Mouse (Mus musculus): ENCODE measurements around the gene Igfn1. TPM values are rescaled to one million over a fixed set of nuclear protein-coding genes. Genes with fewer than 3 reads are reported as not detected.

The Igfn1 gene
- polyA plus RNA-seq, 1 experiment from 2014 or later: not detected

DNA sequence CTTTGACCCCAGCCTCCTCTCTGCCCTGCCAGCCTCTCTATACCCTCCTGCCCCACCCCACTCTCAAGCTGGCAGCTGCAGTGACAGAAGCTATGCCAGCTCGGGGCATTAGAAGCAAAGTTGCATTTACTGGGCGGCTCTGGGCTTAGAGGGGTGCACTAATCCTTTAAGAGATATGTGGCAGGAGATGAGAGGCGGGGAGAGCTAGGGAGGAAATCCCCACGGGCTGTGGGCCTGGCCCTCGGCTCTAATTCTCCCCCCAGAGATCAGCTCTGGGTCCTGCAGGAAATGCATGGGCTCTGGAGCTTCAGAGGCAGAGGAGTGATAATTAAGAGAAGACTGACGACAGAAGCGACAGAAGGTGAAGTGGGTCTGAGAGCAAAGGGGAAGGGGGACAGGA is 26.8 kb upstream of the Igfn1 start:
- Histone ChIP-seq H3K36me3 (peaks cover 81% of the 10 kb centered on the region), H3K4me1 (peaks cover 21% of the 10 kb centered on the region), H3K27me3 (ENCODE audit: low read depth, poor library complexity, severe bottlenecking) (no peaks in the 10 kb centered on the region), H3K9me3 (replicated peaks) (no peaks in the 10 kb centered on the region), H3K27ac (replicated peaks) (no peak overlapping the region), H3K4me3 (no peak overlapping the region)
- no peak for DNase-seq (ENCODE audit: low spot score)
- WGBS: 66% methylated on average over 7 of the region's 7 CpGs

DNA sequence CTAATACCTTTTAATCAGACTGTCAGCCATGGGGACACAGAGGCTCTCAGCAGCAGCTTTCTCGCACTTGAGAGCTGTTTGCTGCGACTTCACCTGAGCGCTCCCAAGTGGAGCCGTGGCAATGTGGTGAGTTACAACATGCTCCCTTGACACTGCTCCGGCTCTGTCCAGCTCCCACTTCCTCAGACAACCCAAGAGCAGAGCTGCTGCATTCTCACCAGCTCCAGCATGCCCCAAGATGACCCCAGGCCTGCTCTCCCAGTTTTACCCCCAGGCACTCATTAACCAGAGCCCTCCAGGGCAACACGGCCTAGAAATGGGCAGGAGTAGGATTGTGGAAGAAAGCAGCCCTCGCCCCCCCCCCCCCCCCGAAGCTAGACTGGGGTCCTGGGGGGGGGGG is 25.6 kb upstream of the Igfn1 start:
- peaks cover 93% of the 10 kb centered on the region for H3K36me3 ChIP-seq

DNA sequence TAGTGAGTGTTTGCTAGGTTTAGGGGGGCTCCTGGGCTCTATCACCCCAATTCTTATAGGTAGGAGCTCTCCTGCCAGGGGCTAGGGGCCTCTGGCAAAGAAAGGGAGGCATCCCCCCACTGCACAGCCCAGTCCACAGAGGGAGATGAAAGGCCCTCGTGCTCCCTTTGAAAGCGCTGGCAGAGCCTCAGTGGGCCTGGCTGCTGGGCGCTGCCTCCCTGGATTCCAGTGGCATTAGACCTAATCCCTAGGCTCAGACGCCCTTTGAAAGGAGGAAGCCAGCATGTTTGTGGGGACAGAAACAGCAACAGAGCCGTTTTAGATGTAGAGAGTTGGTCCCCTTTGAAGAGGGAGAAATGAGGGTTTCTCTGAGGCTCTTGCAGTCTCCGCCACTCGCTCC is 24.1 kb upstream of the Igfn1 start:
- no peaks in the 10 kb centered on the region for H3K27me3 ChIP-seq (ENCODE audit: low read depth, poor library complexity, severe bottlenecking)
- WGBS: 31% methylated on average over 7 of the region's 7 CpGs
- H3K4me3 ChIP-seq: no peak overlapping the region
- H3K4me1 ChIP-seq: peaks cover 21% of the 10 kb centered on the region
- H3K9me3 ChIP-seq (replicated peaks): no peaks in the 10 kb centered on the region
- DNase-seq (ENCODE audit: low spot score): peak; percentile 28
- H3K27ac ChIP-seq (replicated peaks): peak overlapping the region; percentile 61
- H3K36me3 ChIP-seq: peaks cover 100% of the 10 kb centered on the region

More for the DNA sequence above, 25.6 kb upstream of the Igfn1 start:
- no peaks in the 10 kb centered on the region for H3K9me3 ChIP-seq (replicated peaks)
- 90% methylated on average over 8 of the region's 8 CpGs for WGBS
- no peak for DNase-seq (ENCODE audit: low spot score)
- no peak overlapping the region for H3K4me3 ChIP-seq
- H3K4me1 ChIP-seq: peaks cover 21% of the 10 kb centered on the region
- no peaks in the 10 kb centered on the region for H3K27me3 ChIP-seq (ENCODE audit: low read depth, poor library complexity, severe bottlenecking)
- 0 out of 2 replicates have a peak overlapping the region, but pooled peaks have one; percentile 7 for H3K27ac ChIP-seq (replicated peaks)

DNA sequence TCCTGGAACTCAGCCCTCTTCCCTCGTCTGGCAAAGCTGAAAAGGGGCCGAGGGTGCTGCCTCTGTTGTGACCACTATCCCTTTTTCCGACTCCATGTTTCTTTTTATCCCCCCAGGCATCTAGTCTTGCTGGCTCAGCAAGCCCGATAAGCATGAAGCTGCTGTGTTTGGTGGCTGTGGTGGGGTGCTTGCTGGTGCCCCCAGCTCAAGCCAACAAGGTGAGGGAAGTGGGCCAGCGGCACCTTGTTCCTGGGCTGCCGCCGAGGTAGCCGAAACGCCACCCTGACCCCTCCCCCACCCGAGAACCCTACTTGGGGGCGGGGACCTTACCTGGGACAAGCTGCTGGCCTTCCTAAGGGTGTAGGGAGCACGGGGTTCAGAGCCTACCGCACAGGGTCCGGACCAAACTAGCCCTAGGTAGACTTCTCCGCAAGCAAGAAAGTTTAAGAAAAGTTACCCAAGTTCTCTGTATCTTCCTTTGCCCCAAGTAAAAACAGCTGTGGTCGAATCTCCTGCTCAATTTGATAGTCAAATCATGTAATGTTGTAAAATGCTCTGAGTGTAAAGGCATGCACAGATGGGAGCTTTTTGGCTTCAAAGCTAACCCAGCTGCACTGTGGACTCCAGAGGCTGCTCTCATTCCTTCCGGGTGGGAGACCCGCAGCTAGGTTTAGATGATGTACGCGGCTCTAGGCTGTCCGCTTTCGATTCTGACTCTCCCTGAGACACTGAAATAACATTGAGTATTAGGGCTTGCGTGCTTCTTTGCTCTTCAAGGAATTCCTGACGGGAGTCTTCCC is 12.4 kb upstream of the Igfn1 start:
- Histone ChIP-seq H3K36me3 (peaks cover 42% of the 10 kb centered on the region), H3K27ac (replicated peaks) (peak overlapping the region; percentile 96), H3K4me3 (peak overlapping the region; percentile 71), H3K4me1 (peaks cover 20% of the 10 kb centered on the region), H3K27me3 (ENCODE audit: low read depth, poor library complexity, severe bottlenecking) (no peaks in the 10 kb centered on the region), H3K9me3 (replicated peaks) (no peaks in the 10 kb centered on the region)
- no peak for DNase-seq (ENCODE audit: low spot score)
- 13% methylated on average over 24 of the region's 24 CpGs for WGBS

DNA sequence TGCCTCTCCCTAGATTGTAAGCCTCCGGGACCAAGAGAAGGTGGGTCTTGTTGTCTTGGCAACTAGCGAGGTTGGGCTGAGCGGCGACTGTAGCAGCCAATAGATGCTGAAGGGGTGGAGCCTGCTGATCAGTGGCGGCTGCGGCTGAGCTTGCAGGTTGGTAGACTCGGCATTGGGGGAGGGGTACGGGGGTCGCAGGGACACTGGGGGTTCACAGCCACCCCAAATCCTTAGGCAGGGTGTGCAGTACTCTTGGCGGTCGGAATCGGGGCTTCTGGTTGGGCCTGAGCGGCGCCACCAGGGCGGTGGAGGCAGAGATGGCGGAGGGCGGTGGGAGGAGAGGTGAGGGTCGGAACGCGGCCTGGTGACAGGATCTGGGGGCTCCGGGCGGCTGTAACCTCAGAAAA is 11.8 kb upstream of the Igfn1 start:
- H3K4me1 ChIP-seq: peaks cover 20% of the 10 kb centered on the region
- peak; percentile 94 for DNase-seq (ENCODE audit: low spot score)
- H3K9me3 ChIP-seq (replicated peaks): no peaks in the 10 kb centered on the region
- peak overlapping the region; percentile 96 for H3K27ac ChIP-seq (replicated peaks)
- WGBS: under 1% methylated on average over 22 of the region's 22 CpGs
- peaks cover 36% of the 10 kb centered on the region for H3K36me3 ChIP-seq
- no peaks in the 10 kb centered on the region for H3K27me3 ChIP-seq (ENCODE audit: low read depth, poor library complexity, severe bottlenecking)
- H3K4me3 ChIP-seq: peak overlapping the region; percentile 71

DNA sequence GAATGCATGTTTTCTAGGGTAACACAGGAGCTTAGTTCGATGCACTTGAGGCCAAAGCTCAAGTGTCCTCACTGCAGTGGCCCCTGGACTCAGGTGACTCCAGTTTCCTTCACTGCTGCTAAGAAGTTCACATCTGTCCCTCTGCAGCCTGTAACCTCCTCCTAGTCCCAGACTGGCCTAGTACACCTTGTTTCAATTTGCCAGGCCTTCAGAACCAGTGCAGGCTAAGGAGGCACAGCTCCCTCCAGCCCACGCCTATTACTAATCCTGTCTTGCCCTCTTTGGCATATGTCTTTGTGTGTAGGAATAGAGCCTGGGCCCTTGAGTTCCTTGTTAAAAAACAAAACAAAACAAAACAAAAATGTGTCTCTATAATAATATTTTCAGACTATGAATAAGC is 11.2 kb upstream of the Igfn1 start:
- Histone ChIP-seq H3K27me3 (ENCODE audit: low read depth, poor library complexity, severe bottlenecking) (no peaks in the 10 kb centered on the region), H3K9me3 (replicated peaks) (no peaks in the 10 kb centered on the region), H3K36me3 (peaks cover 29% of the 10 kb centered on the region), H3K4me1 (peaks cover 20% of the 10 kb centered on the region), H3K27ac (replicated peaks) (peak overlapping the region; percentile 96), H3K4me3 (peak overlapping the region; percentile 71)
- no peak for DNase-seq (ENCODE audit: low spot score)
- 67% methylated on average over 2 of the region's 2 CpGs for WGBS

DNA sequence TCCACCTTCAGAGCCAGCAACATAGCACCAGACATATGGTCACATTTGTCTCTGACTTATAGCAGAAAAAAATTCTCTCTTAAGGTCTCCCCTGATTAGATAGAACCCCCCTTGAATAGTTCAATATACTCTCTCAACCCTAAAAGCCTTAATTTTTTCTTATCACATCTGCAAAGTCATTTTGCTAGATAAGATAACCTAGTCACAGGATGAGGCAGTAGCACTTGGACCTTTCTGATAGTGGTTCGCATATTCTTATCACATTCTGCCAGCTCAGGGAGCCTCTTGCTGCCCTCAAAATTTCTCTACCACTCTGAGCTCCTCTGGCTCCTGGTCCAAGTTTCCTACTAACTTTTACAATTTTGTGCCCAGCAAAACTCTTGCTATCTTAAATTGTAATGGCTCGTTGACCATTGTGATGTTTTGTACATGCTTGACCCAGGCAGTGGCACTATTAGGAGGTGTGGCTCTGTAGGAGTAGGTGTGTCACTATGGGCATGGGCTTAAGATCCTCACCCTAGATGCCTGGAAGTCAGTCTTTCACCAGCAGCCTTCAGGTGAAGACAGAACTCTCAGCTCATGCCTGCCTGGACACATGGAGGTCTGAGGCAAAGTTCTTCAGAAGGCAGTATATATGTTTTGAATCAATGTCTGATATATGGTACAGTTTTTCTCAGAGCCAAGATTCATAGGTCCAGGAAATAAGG is 8.8 kb upstream of the Igfn1 start:
- DNase-seq (ENCODE audit: low spot score): no peak
- Histone ChIP-seq H3K9me3 (replicated peaks) (no peaks in the 10 kb centered on the region), H3K4me3 (no peak overlapping the region), H3K27ac (replicated peaks) (no peak overlapping the region), H3K4me1 (peaks cover 20% of the 10 kb centered on the region), H3K36me3 (peaks cover 6% of the 10 kb centered on the region), H3K27me3 (ENCODE audit: low read depth, poor library complexity, severe bottlenecking) (no peaks in the 10 kb centered on the region; the same call in 1 of the 2 replicates)
- 80% methylated on average over 2 of the region's 2 CpGs for WGBS

DNA sequence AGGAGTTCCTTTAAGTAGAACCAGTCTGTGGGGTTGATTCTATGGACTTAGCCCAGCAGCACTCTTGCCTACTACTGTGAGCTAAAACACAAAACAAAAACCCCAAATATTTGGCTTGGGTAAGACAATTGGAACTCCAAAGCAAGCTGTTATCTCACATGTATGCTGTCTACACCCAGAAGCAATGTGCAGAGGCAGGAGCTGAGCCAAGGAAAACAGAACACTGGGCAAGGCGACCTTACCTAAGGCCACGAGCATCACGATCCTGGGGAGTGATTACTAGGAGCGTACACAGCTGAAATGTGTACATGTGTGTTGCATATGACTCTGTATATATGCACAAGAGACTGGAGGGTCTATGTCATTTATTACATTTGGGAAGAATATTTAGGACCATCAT is 7.4 kb upstream of the Igfn1 start:
- no peak for DNase-seq (ENCODE audit: low spot score)
- no peaks in the 10 kb centered on the region for H3K36me3 ChIP-seq
- H3K4me1 ChIP-seq: peaks cover 9% of the 10 kb centered on the region
- H3K27ac ChIP-seq (replicated peaks): no peak overlapping the region
- 85% methylated on average over 4 of the region's 4 CpGs for WGBS
- no peaks in the 10 kb centered on the region for H3K9me3 ChIP-seq (replicated peaks)
- H3K4me3 ChIP-seq: no peak overlapping the region
- peaks cover 9% of the 10 kb centered on the region; the same call in 1 of the 2 replicates for H3K27me3 ChIP-seq (ENCODE audit: low read depth, poor library complexity, severe bottlenecking)

DNA sequence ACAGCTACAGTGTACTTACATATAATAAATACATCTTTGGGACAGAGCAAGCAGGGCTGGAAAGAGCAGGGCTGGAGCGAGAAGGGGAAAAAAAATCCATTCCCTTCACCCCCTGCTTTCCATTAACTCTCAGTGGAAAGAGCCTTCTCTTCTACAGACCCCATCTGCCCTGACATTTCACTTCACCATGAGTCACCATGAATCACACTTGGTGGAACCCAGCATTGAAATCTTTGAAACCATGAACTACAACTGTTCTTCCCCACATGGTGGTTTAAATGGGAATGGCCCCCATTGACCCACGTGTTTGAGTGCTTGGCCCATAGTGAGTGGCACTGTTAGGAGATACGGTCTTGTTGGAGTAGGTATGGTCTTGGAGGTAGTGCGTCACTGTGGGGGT is 4.1 kb upstream of the Igfn1 start:
- no peaks in the 10 kb centered on the region for H3K36me3 ChIP-seq
- no peak for DNase-seq (ENCODE audit: low spot score)
- H3K4me3 ChIP-seq: no peak overlapping the region
- WGBS: 86% methylated on average over 4 of the region's 4 CpGs
- no peaks in the 10 kb centered on the region for H3K9me3 ChIP-seq (replicated peaks)
- H3K27ac ChIP-seq (replicated peaks): no peak overlapping the region
- H3K27me3 ChIP-seq (ENCODE audit: low read depth, poor library complexity, severe bottlenecking): peaks cover 32% of the 10 kb centered on the region
- H3K4me1 ChIP-seq: peaks cover 14% of the 10 kb centered on the region

DNA sequence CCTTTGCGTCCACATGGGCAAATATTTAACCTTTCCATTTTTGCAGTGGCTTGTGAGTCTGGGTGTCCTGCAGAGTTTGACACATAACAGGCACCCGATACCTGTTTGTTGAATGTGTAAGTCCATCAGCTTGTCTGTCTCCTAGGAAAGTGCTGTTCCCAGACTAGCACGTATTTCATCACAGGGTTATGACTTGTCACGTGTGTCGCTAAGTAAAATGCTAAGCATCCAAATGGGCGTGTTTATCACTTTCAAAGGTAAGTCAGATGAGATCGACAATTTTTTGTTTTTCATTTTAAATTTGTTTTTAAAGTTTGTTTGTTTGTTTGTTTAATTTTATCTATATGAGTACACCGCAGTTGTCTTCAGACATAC is 2.0 kb upstream of the Igfn1 start:
- 24% methylated on average over 8 of the region's 8 CpGs for WGBS

DNA sequence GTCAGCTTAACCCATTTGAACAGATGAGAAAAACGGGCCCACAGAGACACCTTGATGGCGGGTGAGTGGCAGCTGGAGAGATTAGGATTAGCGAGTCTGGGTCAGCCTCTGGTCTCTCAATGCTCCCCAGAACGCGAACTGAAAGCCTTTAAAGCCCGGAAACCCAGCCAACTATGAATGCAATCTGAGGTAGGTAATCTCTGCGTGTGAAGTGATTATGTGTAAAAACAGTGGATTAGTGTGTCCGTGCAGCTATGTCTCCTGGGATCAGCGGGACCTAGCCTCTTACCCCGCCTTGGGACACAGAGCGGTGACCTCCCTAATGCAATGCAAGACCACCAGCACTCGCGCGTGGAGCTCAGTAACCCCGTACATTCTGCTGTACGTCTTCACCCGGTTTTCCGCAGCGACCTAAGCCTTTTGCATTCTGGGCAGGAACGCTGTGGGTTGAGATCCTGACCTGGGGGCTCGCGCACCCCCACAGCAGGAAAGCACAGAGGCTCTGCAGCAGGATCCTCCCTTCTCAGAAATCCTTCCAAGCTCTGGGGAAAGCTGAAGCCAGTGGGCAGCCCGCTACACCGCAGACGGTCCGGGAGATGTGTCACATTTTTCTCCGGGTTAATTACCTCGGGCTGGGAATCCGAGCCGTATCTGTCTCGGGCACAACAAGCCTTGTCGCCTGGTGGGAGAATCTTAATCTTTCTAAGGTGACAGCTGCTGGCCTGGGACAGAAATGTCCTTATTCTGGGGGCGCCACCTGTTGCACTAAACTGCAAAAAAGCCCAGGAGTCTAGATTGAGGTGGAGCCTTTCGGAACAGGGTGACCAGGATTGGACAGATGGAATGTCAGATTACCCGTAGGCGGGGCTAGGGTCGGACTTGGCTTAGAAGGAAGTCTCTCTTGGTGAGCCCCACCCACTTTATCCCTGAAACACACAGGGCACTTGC is 1.3 kb upstream of the Igfn1 start, which contains the start of gene Tmem9:
Tmem9 (plus strand) TSS at position 940 of the 948 bp plus-strand sequence.
- peak; percentile 73 for DNase-seq (ENCODE audit: low spot score)
- Histone ChIP-seq H3K9me3 (replicated peaks) (no peaks in the 10 kb centered on the region), H3K27ac (replicated peaks) (0 out of 2 replicates have a peak within 1 kb of the TSS, but pooled peaks have one; percentile 20), H3K4me1 (peaks cover 14% of the 10 kb centered on the region), H3K36me3 (no peaks in the 10 kb centered on the region), H3K4me3 (peak within 1 kb of the TSS; percentile 63), H3K27me3 (ENCODE audit: low read depth, poor library complexity, severe bottlenecking) (peaks cover 40% of the 10 kb centered on the region)
- WGBS: 2% methylated on average over 37 of the region's 37 CpGs

More for the DNA sequence above, 2.0 kb upstream of the Igfn1 start:
- H3K36me3 ChIP-seq: no peaks in the 10 kb centered on the region
- no peaks in the 10 kb centered on the region for H3K9me3 ChIP-seq (replicated peaks)
- H3K4me1 ChIP-seq: peaks cover 14% of the 10 kb centered on the region
- no peak for DNase-seq (ENCODE audit: low spot score)
- H3K4me3 ChIP-seq: peak overlapping the region; percentile 63
- no peak overlapping the region for H3K27ac ChIP-seq (replicated peaks)
- peaks cover 40% of the 10 kb centered on the region for H3K27me3 ChIP-seq (ENCODE audit: low read depth, poor library complexity, severe bottlenecking)

DNA sequence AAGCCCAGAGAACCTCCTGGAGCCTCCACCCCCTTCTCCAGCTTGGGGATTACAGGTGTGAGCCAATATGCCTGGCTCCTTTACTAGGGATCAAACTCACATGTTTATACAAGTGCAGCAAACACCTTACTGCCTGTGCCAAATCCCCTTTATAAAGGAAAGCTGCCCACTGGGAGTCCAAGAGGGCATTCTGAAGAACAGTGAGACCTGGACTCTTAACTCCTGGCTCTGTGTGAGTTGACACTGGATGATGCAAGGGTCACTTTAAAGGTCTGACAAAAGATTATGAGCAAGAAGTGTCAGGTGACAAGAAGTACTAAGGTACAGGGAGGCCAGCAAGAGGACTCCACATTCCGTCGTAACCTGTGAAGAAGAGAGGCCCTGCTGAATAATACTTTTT is 4.7 kb downstream of the Igfn1 start:
- 88% methylated on average over 2 of the region's 2 CpGs for WGBS
- Histone ChIP-seq H3K9me3 (replicated peaks) (0 out of 2 replicates have a peak, but pooled peaks cover 5% of the 10 kb centered on the region), H3K27me3 (ENCODE audit: low read depth, poor library complexity, severe bottlenecking) (peaks cover 22% of the 10 kb centered on the region), H3K27ac (replicated peaks) (no peak overlapping the region), H3K4me1 (no peaks in the 10 kb centered on the region), H3K4me3 (no peak overlapping the region), H3K36me3 (no peaks in the 10 kb centered on the region)
- DNase-seq (ENCODE audit: low spot score): no peak
